Mouse (Mus musculus): ENCODE data around the gene Slc25a47. TPM values are rescaled to one million over a fixed set of nuclear protein-coding genes. Genes with fewer than 3 reads are reported as not detected.

The Slc25a47 gene
- total and polyA plus RNA-seq, 3 experiments, result 3.0 to 5.3 (median 3.1) TPM

GRCm38 (mm10) chr12:108831966-108832643 is 3.7 kb upstream of the Slc25a47 start:
- DNase-seq (ENCODE audit: extremely low read depth), result no peak
- in situ Hi-C loops (cut with MboI; ENCODE audit: low pct_ligation_motif_present, low pct_unique_long_range_greater_than_20kb, low sequenced_read_pairs), result no loop called here
- dilution Hi-C loops (cut with MboI; ENCODE audit: extremely low pct_ligation_motif_present, extremely low pct_unique_long_range_greater_than_20kb, low sequenced_read_pairs), result no loop called here
- H3K9ac ChIP-seq (ENCODE audit: insufficient read depth, low read depth), result no peak overlapping the region
- H3K4me3 ChIP-seq (replicated peaks in 1 of 3; ENCODE audit: low read depth in 2 of 3, low read length in 2 of 3, poor library complexity in 1 of 3), result no peak overlapping the region
- no peak overlapping the region for H3K27ac ChIP-seq (ENCODE audit: insufficient read depth, low read depth)
- H3K4me1 ChIP-seq (ENCODE audit: control insufficient read depth in 1 of 2, insufficient read depth in 2 of 2), result peaks cover under 1 to 17% of the 10 kb centered on the region in 2 experiments; a peak in 3 of 4 replicates
- H3K27me3 ChIP-seq (replicated peaks), result no peaks in the 10 kb centered on the region
- no peak overlapping the region for H3K4me2 ChIP-seq (ENCODE audit: insufficient read depth, low read depth, poor library complexity, severe bottlenecking)
- H3K36me3 ChIP-seq (replicated peaks in 1 of 2; ENCODE audit: control insufficient read depth in 1 of 2, insufficient read depth in 1 of 2, low read length in 1 of 2), result peaks cover 1 to 54% of the 10 kb centered on the region in 2 experiments
- H3K9me3 ChIP-seq (replicated peaks; ENCODE audit: low read length), result peaks cover 3% of the 10 kb centered on the region
- peaks cover 6% of the 10 kb centered on the region; the same call in 1 of the 2 replicates for H3K79me2 ChIP-seq (replicated peaks; ENCODE audit: control insufficient read depth, extremely low read depth, insufficient read depth, poor library complexity, severe bottlenecking)
- no peak for TF ChIP-seq NELFE (IDR thresholded peaks at IDR 0.05; ENCODE audit: low read depth, low read length)
- no peak for TF ChIP-seq KAT2A (IDR thresholded peaks at IDR 0.05; ENCODE audit: insufficient replicate concordance, low read length)

GRCm38 (mm10) chr12:108832851-108833250 is 3.0 kb upstream of the Slc25a47 start:
- peaks cover 6% of the 10 kb centered on the region; the same call in 1 of the 2 replicates for H3K79me2 ChIP-seq (replicated peaks; ENCODE audit: control insufficient read depth, extremely low read depth, insufficient read depth, poor library complexity, severe bottlenecking)
- dilution Hi-C loops (cut with MboI; ENCODE audit: extremely low pct_ligation_motif_present, extremely low pct_unique_long_range_greater_than_20kb, low sequenced_read_pairs) (no loop called here), in situ Hi-C loops (cut with MboI; ENCODE audit: low pct_ligation_motif_present, low pct_unique_long_range_greater_than_20kb, low sequenced_read_pairs) (no loop called here)
- peaks cover 0 to 52% of the 10 kb centered on the region in 2 experiments for H3K36me3 ChIP-seq (replicated peaks in 1 of 2; ENCODE audit: control insufficient read depth in 1 of 2, insufficient read depth in 1 of 2, low read length in 1 of 2)
- H3K27me3 ChIP-seq (replicated peaks), result no peaks in the 10 kb centered on the region
- no peak overlapping the region for H3K9ac ChIP-seq (ENCODE audit: insufficient read depth, low read depth)
- H3K4me2 ChIP-seq (ENCODE audit: insufficient read depth, low read depth, poor library complexity, severe bottlenecking), result no peak overlapping the region
- no peak overlapping the region for H3K27ac ChIP-seq (ENCODE audit: insufficient read depth, low read depth)
- peaks cover 7 to 20% of the 10 kb centered on the region in 2 experiments for H3K4me1 ChIP-seq (ENCODE audit: control insufficient read depth in 1 of 2, insufficient read depth in 2 of 2)
- DNase-seq (ENCODE audit: extremely low read depth), result no peak
- TF ChIP-seq E2F4 (IDR thresholded peaks at IDR 0.05; ENCODE audit: insufficient replicate concordance, low read depth, low read length), result no peak
- no peak for TF ChIP-seq ETS1 (conservative IDR thresholded peaks at IDR 0.05; ENCODE audit: low read depth, low read length)
- TF ChIP-seq NRF1 (IDR thresholded peaks at IDR 0.05; ENCODE audit: low read depth, low read length), result no peak
- no peak for TF ChIP-seq UBTF (IDR thresholded peaks at IDR 0.05; ENCODE audit: low read depth, low read length)
- TF ChIP-seq CHD2 (IDR thresholded peaks at IDR 0.05; ENCODE audit: low read length), result no peak
- TF ChIP-seq USF2 (conservative IDR thresholded peaks at IDR 0.05; ENCODE audit: low read depth, low read length), result no peak
- TF ChIP-seq PAX5 (IDR thresholded peaks at IDR 0.05; ENCODE audit: low read length), result no peak
- TF ChIP-seq ZNF384 (IDR thresholded peaks at IDR 0.05; ENCODE audit: low read depth, low read length), result no peak
- TF ChIP-seq TCF12 (IDR thresholded peaks at IDR 0.05; ENCODE audit: low read depth, low read length), result no peak
- no peak overlapping the region for H3K4me3 ChIP-seq (replicated peaks in 1 of 3; ENCODE audit: low read depth in 2 of 3, low read length in 2 of 3, poor library complexity in 1 of 3)
- H3K9me3 ChIP-seq (replicated peaks; ENCODE audit: low read length), result peaks cover 3% of the 10 kb centered on the region

GRCm38 (mm10) chr12:108833408-108833807 is 2.4 kb upstream of the Slc25a47 start:
- Histone ChIP-seq H3K4me1 (ENCODE audit: control insufficient read depth in 1 of 2, insufficient read depth in 2 of 2) (peaks cover 7 to 24% of the 10 kb centered on the region in 2 experiments), H3K27me3 (replicated peaks) (no peaks in the 10 kb centered on the region), H3K27ac (ENCODE audit: insufficient read depth, low read depth) (no peak overlapping the region), H3K4me3 (replicated peaks in 1 of 3; ENCODE audit: low read depth in 2 of 3, low read length in 2 of 3, poor library complexity in 1 of 3) (no peak overlapping the region), H3K4me2 (ENCODE audit: insufficient read depth, low read depth, poor library complexity, severe bottlenecking) (no peak overlapping the region), H3K79me2 (replicated peaks; ENCODE audit: control insufficient read depth, extremely low read depth, insufficient read depth, poor library complexity, severe bottlenecking) (peaks cover 6% of the 10 kb centered on the region; the same call in 1 of the 2 replicates), H3K9ac (ENCODE audit: insufficient read depth, low read depth) (no peak overlapping the region), H3K36me3 (replicated peaks in 1 of 2; ENCODE audit: control insufficient read depth in 1 of 2, insufficient read depth in 1 of 2, low read length in 1 of 2) (peaks cover 2 to 51% of the 10 kb centered on the region in 2 experiments), H3K9me3 (replicated peaks; ENCODE audit: low read length) (no peaks in the 10 kb centered on the region)
- in situ Hi-C loops (cut with MboI; ENCODE audit: low pct_ligation_motif_present, low pct_unique_long_range_greater_than_20kb, low sequenced_read_pairs), result no loop called here
- no peak for TF ChIP-seq IRF4 (IDR thresholded peaks at IDR 0.05; ENCODE audit: low read depth, low read length)
- no peak for TF ChIP-seq BHLHE40 (IDR thresholded peaks at IDR 0.05; ENCODE audit: low read depth, low read length)
- TF ChIP-seq POLR2AphosphoS2 (IDR thresholded peaks at IDR 0.05; ENCODE audit: low read depth, low read length), result no peak
- no peak for TF ChIP-seq POLR2A (IDR thresholded peaks at IDR 0.05; ENCODE audit: low read depth, low read length)
- no peak for TF ChIP-seq USF1 (IDR thresholded peaks at IDR 0.05; ENCODE audit: low read depth, low read length)
- no peak for TF ChIP-seq JUND (conservative IDR thresholded peaks at IDR 0.05; ENCODE audit: low read depth, low read length)
- no peak for TF ChIP-seq SMC3 (IDR thresholded peaks at IDR 0.05; ENCODE audit: low read depth, low read length)
- TF ChIP-seq NELFE (IDR thresholded peaks at IDR 0.05; ENCODE audit: low read depth, low read length), result no peak
- TF ChIP-seq UBTF (IDR thresholded peaks at IDR 0.05; ENCODE audit: low read depth, low read length), result no peak
- no peak for TF ChIP-seq MAFK (IDR thresholded peaks at IDR 0.05; ENCODE audit: insufficient replicate concordance, low read length)
- no peak for TF ChIP-seq EP300 (IDR thresholded peaks at IDR 0.05; ENCODE audit: low read length)
- TF ChIP-seq GABPA (IDR thresholded peaks at IDR 0.05; ENCODE audit: insufficient replicate concordance, low read depth, low read length), result no peak
- no peak for TF ChIP-seq TCF12 (IDR thresholded peaks at IDR 0.05; ENCODE audit: low read depth, low read length)
- TF ChIP-seq ZMIZ1 (IDR thresholded peaks at IDR 0.05; ENCODE audit: low read depth, low read length), result no peak
- no peak for TF ChIP-seq ETS1 (conservative IDR thresholded peaks at IDR 0.05; ENCODE audit: low read depth, low read length)
- no peak for TF ChIP-seq MEF2A (IDR thresholded peaks at IDR 0.05; ENCODE audit: borderline replicate concordance, low read depth, low read length)
- DNase-seq (ENCODE audit: extremely low read depth), result no peak
- dilution Hi-C loops (cut with MboI; ENCODE audit: extremely low pct_ligation_motif_present, extremely low pct_unique_long_range_greater_than_20kb, low sequenced_read_pairs), result no loop called here
